Mouse (Mus musculus): Measurements from ENCODE around the gene Ppargc1a.
A peak's percentile ranks its signal among the peaks of the same experiment; 100 is the strongest.

The Ppargc1a gene

GRCm38 (mm10) chr5:51568198-51568690 is 718 bp upstream of the Ppargc1a start:
- TF ChIP-seq GATA4 (IDR thresholded peaks at IDR 0.05; ENCODE audit: insufficient replicate concordance, low read length): no peak

GRCm38 (mm10) chr5:51565672-51566071 is 1.9 kb downstream of the Ppargc1a start:
- TF ChIP-seq GATA4 (IDR thresholded peaks at IDR 0.05; ENCODE audit: insufficient replicate concordance, low read length): no peak

- no peak for TF ChIP-seq GATA4 (IDR thresholded peaks at IDR 0.05; ENCODE audit: insufficient replicate concordance, low read length)
These were observed 2.5 kb downstream of the Ppargc1a start for GRCm38 (mm10) chr5:51565038-51565437.

DNA sequence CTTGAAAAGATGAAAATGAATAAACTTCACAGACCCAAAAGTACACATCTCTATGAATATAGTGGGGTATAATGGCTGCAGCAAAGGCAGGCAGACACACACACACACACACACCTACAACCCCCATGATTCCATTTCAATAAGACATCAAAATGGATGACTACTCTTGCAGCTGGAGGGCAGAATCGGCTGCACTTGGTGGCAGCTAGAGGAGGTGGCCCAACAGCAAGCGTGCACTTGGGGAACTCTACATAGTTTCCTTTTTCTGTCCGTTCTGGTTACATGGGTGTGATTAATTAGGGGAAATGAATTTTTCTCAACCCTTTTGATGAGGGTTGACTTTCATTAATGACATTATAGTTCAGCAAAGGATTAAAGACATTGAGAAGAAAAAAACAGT is 4.0 kb downstream of the Ppargc1a start:
- no peak for TF ChIP-seq GATA4 (IDR thresholded peaks at IDR 0.05; ENCODE audit: insufficient replicate concordance, low read length)

DNA sequence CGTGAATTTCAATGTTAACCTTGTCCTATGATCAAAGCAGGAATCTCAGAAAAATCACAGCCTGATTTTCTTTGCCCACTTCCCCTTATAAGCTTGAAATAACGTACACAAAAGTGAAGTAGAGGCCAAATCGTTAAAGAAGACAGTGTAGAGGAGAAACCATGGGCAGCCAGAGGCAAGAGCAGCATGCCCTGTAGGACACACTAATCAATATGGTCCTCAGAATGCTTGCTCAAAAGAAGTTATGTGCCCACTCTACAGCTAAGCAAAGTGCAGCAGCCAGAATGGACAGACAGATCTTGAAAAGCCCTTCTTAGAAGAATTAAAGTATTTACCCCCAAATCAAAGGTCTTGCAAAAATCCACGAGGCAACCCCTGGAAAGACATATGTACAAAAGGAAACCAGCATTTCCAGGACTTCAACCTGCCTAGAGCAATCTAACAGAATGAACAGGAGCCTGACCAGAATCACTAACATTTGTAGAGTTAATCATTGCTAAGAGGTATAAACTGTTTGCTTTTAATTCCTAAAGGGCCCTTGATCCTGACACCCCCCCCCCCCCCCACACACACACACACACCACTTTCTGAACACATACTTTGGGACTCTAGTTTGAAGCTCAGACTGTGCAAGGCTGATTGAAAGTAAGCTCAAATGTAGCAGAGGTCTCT is 9.8 kb downstream of the Ppargc1a start:
- no peak for TF ChIP-seq GATA4 (IDR thresholded peaks at IDR 0.05; ENCODE audit: insufficient replicate concordance, low read length)

GRCm38 (mm10) chr5:51553671-51554070 is 13.9 kb downstream of the Ppargc1a start:
- no peak for TF ChIP-seq GATA4 (IDR thresholded peaks at IDR 0.05; ENCODE audit: insufficient replicate concordance, low read length)

- no peak for TF ChIP-seq GATA4 (IDR thresholded peaks at IDR 0.05; ENCODE audit: insufficient replicate concordance, low read length)
These were observed 14.3 kb downstream of the Ppargc1a start for GRCm38 (mm10) chr5:51553251-51553650.

DNA sequence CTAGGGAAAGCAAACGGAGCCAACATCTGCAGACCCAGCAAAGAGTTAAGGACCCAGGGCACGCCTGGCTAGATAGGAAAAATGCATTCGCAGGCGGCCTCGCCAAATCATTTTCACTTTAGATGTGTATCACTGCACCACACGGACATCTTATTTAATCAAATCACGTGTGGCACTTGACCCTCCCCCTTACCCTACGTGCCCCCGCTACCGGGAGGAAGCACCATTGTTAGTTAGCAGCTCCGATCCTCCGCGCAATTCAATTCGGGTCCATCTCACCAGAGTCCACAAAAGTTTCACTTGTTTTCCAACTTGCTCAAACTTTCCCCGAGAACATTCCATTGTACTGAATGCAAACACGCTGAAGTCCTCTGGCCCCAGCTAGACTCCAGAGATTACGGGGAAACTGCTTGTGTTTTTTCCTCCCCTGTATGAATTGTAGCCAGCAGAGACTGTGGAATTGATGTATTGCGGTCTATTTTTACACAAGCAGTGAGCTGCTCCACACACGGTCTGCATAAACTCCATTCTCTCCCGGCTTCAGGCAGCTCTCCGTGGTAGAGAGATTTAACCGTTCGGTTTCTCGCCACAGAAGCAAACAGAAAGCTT is 14.9 kb downstream of the Ppargc1a start:
- TF ChIP-seq GATA4 (IDR thresholded peaks at IDR 0.05; ENCODE audit: insufficient replicate concordance, low read length): peak; percentile 22; the same call in 1 of the 2 replicates

DNA sequence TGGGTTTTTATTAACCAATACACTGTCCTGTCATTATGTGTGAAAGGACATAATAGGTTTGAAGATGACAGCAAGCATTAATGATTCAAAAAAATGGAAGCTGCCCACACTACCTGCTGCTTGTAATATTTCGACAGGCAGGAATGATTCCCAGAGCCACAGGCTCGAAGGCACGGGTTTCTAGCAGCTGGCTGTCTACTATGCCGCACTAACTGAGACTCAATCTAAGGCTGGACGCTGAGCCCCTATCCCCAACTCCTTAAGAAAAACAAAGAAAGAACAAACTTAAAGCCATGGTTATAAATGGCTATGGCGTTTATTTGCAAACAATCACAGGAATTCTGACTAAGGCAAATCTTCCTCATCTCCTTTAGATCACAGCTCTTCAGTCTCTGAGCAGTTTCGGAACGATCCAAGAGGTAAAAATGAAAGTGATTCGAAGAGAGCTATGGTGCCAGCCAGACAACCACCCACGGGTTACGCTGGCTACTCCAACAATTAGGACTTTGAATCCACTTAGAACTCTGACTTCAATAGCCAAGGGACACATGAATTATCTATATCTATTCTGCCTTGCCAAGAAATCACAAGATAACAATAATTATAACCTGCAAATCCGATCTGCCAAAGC is 15.6 kb downstream of the Ppargc1a start:
- no peak for TF ChIP-seq GATA4 (IDR thresholded peaks at IDR 0.05; ENCODE audit: insufficient replicate concordance, low read length)

GRCm38 (mm10) chr5:51547442-51548035 is 20.0 kb downstream of the Ppargc1a start:
- TF ChIP-seq GATA4 (IDR thresholded peaks at IDR 0.05; ENCODE audit: insufficient replicate concordance, low read length): no peak

- TF ChIP-seq GATA4 (IDR thresholded peaks at IDR 0.05; ENCODE audit: insufficient replicate concordance, low read length): no peak
These were observed 20.7 kb downstream of the Ppargc1a start for GRCm38 (mm10) chr5:51546817-51547216.

DNA sequence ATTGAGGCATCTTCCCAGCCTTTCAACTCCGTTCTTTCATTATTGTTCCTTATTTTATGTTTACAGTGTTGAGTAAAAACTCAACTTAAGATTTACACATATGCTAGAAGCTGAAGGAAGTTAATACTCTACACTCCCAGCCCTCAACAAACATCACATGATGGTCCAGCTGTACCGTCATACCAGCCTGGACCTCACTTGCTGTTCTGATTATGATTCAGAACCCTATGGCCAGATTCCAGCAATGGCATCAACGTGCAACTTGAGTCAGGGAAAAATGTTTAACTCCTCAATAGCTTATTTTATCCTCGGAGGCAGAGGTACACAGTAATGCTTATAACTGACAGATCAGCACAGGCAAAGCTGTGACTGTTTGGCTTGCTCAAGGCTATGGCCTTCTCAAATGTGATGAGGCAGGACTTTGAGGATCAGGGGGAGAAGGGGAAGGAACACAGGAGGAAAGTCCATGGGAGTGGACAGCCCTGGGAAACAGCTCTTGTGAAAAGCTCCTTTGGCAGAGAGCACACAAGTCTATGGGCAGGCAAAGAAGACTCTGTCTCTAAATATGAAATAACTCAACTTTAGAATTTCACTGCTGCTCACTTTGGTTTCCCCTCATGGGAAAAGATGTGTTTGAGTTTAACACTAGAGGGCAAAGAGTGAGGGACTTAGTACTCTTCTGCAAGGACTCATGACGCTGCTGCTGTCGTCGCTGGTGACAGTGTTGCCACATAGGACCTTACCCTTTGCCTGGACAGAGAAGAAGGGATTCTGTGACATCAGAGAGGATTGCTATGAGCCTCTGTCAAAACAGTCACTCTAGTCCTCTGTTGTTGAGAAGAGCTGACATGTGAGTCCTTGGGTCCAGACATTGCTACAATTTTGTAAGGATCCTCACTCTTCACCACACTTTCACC is 22.1 kb downstream of the Ppargc1a start:
- TF ChIP-seq GATA4 (IDR thresholded peaks at IDR 0.05; ENCODE audit: insufficient replicate concordance, low read length): no peak

DNA sequence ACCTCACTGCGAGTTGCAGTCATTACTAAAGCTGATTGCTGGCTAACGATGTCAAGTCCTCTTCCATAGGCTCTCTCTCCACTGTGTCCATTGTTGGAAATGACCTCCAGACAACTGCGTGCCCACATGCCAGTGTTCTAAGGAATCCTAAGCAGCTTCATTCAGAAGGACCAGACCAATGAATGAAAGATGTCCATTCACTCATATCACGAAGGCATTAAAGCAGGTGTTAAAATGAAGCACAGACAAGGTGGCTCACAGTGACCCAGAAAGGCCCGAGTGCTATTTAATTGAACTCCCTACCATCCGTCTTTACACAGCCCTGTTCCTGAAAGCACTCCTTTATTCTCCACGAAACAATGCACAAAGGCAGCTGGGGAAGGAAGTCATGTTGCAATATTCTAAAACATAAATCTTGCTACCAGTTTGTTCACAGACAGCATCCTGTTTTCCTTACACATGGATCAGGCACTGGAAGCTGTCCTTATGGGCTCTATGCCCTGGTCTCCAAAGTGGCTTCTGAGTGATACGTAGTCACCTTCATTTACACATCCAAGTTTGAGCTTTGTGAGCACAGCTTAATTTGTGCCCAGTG is 23.3 kb downstream of the Ppargc1a start:
- TF ChIP-seq GATA4 (IDR thresholded peaks at IDR 0.05; ENCODE audit: insufficient replicate concordance, low read length): no peak

GRCm38 (mm10) chr5:51541557-51541956 is 26.0 kb downstream of the Ppargc1a start:
- no peak for TF ChIP-seq GATA4 (IDR thresholded peaks at IDR 0.05; ENCODE audit: insufficient replicate concordance, low read length)

All from liver, adult (tissue).